Mouse (Mus musculus): ENCODE data around the gene Gmpr. TPM values are rescaled to one million over a fixed set of nuclear protein-coding genes. Genes with fewer than 3 reads are reported as not detected.

Gmpr gene
- polyA plus RNA-seq, 1 experiment from 2014 or later: 39.3 TPM

GRCm38 (mm10) chr13:45577784-45578183 lies 70.5 kb downstream of the Gmpr start:
- Histone ChIP-seq H3K4me1 (peaks cover 13% of the 10 kb centered on the region; the same call in 1 of the 2 replicates), H3K27ac (replicated peaks) (no peak overlapping the region)

GRCm38 (mm10) chr13:45579751-45580150 lies 72.5 kb downstream of the Gmpr start:
- Histone ChIP-seq H3K4me3 (replicated peaks) (no peak overlapping the region), H3K9me3 (replicated peaks) (no peaks in the 10 kb centered on the region), H3K27me3 (no peaks in the 10 kb centered on the region), H3K27ac (replicated peaks) (no peak overlapping the region), H3K4me2 (replicated peaks) (no peak overlapping the region), H3K36me3 (no peaks in the 10 kb centered on the region), H3K9ac (no peak overlapping the region), H3K4me1 (peaks cover 13% of the 10 kb centered on the region; the same call in 1 of the 2 replicates)
- no peak for ATAC-seq (ENCODE audit: insufficient number of reproducible peaks, low FRiP score, low TSS enrichment, low read depth)
- 81% methylated on average over 3 of the region's 3 CpGs for WGBS

More at GRCm38 (mm10) chr13:45577784-45578183, 70.5 kb downstream of the Gmpr start:
- Histone ChIP-seq H3K36me3 (no peaks in the 10 kb centered on the region), H3K9me3 (replicated peaks) (no peaks in the 10 kb centered on the region), H3K27me3 (no peaks in the 10 kb centered on the region), H3K4me2 (replicated peaks) (no peak overlapping the region), H3K9ac (no peak overlapping the region), H3K4me3 (replicated peaks) (no peak overlapping the region)
- WGBS: 47% methylated on average over 2 of the region's 2 CpGs
- ATAC-seq (ENCODE audit: insufficient number of reproducible peaks, low FRiP score, low TSS enrichment, low read depth): peak; percentile 58; the same call in 1 of the 2 replicates

- Histone ChIP-seq H3K27me3 (no peaks in the 10 kb centered on the region), H3K36me3 (no peaks in the 10 kb centered on the region), H3K4me2 (replicated peaks) (peak overlapping the region; percentile 15; the same call in 1 of the 2 replicates), H3K9me3 (replicated peaks) (no peaks in the 10 kb centered on the region), H3K9ac (no peak overlapping the region), H3K4me3 (replicated peaks) (no peak overlapping the region), H3K4me1 (peaks cover 6% of the 10 kb centered on the region; the same call in 1 of the 2 replicates), H3K27ac (replicated peaks) (peak overlapping the region; percentile 56)
- 43% methylated on average over 12 of the region's 12 CpGs for WGBS
- no peak for ATAC-seq (ENCODE audit: insufficient number of reproducible peaks, low FRiP score, low TSS enrichment, low read depth)
Measured at GRCm38 (mm10) chr13:45582294-45582693, 75.0 kb downstream of the Gmpr start.

- H3K9me3 ChIP-seq (replicated peaks): no peaks in the 10 kb centered on the region
- no peak overlapping the region for H3K9ac ChIP-seq
- no peaks in the 10 kb centered on the region for H3K4me1 ChIP-seq
- WGBS: 79% methylated on average over 5 of the region's 5 CpGs
- H3K36me3 ChIP-seq: no peaks in the 10 kb centered on the region
- no peak overlapping the region for H3K4me2 ChIP-seq (replicated peaks)
- H3K27ac ChIP-seq (replicated peaks): peak overlapping the region; percentile 56; the same call in 1 of the 2 replicates
- H3K4me3 ChIP-seq (replicated peaks): no peak overlapping the region
- ATAC-seq (ENCODE audit: insufficient number of reproducible peaks, low FRiP score, low TSS enrichment, low read depth): no peak
- no peaks in the 10 kb centered on the region for H3K27me3 ChIP-seq
Measured at GRCm38 (mm10) chr13:45583061-45583460, 75.8 kb downstream of the Gmpr start.

GRCm38 (mm10) chr13:45590898-45591297 lies 83.7 kb downstream of the Gmpr start:
- Histone ChIP-seq H3K27ac (replicated peaks) (no peak overlapping the region), H3K4me1 (no peaks in the 10 kb centered on the region; the same call in 1 of the 2 replicates), H3K27me3 (no peaks in the 10 kb centered on the region), H3K36me3 (no peaks in the 10 kb centered on the region), H3K4me3 (replicated peaks) (no peak overlapping the region), H3K4me2 (replicated peaks) (no peak overlapping the region), H3K9me3 (replicated peaks) (no peaks in the 10 kb centered on the region), H3K9ac (no peak overlapping the region)
- no peak for ATAC-seq (ENCODE audit: insufficient number of reproducible peaks, low FRiP score, low TSS enrichment, low read depth)

GRCm38 (mm10) chr13:45593914-45594313 lies 86.7 kb downstream of the Gmpr start:
- no peak overlapping the region for H3K27ac ChIP-seq (replicated peaks)
- H3K36me3 ChIP-seq: no peaks in the 10 kb centered on the region
- H3K4me3 ChIP-seq (replicated peaks): no peak overlapping the region
- H3K9me3 ChIP-seq (replicated peaks): no peaks in the 10 kb centered on the region
- H3K27me3 ChIP-seq: no peaks in the 10 kb centered on the region
- no peak overlapping the region for H3K4me2 ChIP-seq (replicated peaks)
- H3K9ac ChIP-seq: no peak overlapping the region
- no peak for ATAC-seq (ENCODE audit: insufficient number of reproducible peaks, low FRiP score, low TSS enrichment, low read depth)
- no peaks in the 10 kb centered on the region; the same call in 1 of the 2 replicates for H3K4me1 ChIP-seq
- 29% methylated on average over 1 of the region's 1 CpGs for WGBS

- WGBS: 62% methylated on average over 7 of the region's 7 CpGs
Measured at GRCm38 (mm10) chr13:45595416-45595815, 88.2 kb downstream of the Gmpr start.

GRCm38 (mm10) chr13:45599831-45600230 lies 92.6 kb downstream of the Gmpr start:
- H3K27ac ChIP-seq (replicated peaks): no peak overlapping the region
- no peaks in the 10 kb centered on the region; the same call in 1 of the 2 replicates for H3K4me1 ChIP-seq
- H3K4me3 ChIP-seq (replicated peaks): no peak overlapping the region
- H3K36me3 ChIP-seq: no peaks in the 10 kb centered on the region
- ATAC-seq (ENCODE audit: insufficient number of reproducible peaks, low FRiP score, low TSS enrichment, low read depth): no peak
- H3K27me3 ChIP-seq: no peaks in the 10 kb centered on the region
- 93% methylated on average over 2 of the region's 2 CpGs for WGBS
- H3K9me3 ChIP-seq (replicated peaks): no peaks in the 10 kb centered on the region
- H3K4me2 ChIP-seq (replicated peaks): no peak overlapping the region
- H3K9ac ChIP-seq: no peak overlapping the region

More at GRCm38 (mm10) chr13:45595416-45595815, 88.2 kb downstream of the Gmpr start:
- Histone ChIP-seq H3K27ac (replicated peaks) (no peak overlapping the region), H3K4me2 (replicated peaks) (no peak overlapping the region), H3K36me3 (no peaks in the 10 kb centered on the region), H3K9me3 (replicated peaks) (no peaks in the 10 kb centered on the region), H3K9ac (no peak overlapping the region), H3K4me1 (no peaks in the 10 kb centered on the region; the same call in 1 of the 2 replicates), H3K27me3 (no peaks in the 10 kb centered on the region), H3K4me3 (replicated peaks) (no peak overlapping the region)
- no peak for ATAC-seq (ENCODE audit: insufficient number of reproducible peaks, low FRiP score, low TSS enrichment, low read depth)

- H3K9me3 ChIP-seq (replicated peaks): no peaks in the 10 kb centered on the region
- no peaks in the 10 kb centered on the region for H3K36me3 ChIP-seq
- no peak overlapping the region for H3K27ac ChIP-seq (replicated peaks)
- H3K9ac ChIP-seq: no peak overlapping the region
- no peak for ATAC-seq (ENCODE audit: insufficient number of reproducible peaks, low FRiP score, low TSS enrichment, low read depth)
- WGBS: 52% methylated on average over 6 of the region's 6 CpGs
- H3K4me3 ChIP-seq (replicated peaks): no peak overlapping the region
- H3K4me2 ChIP-seq (replicated peaks): no peak overlapping the region
- H3K4me1 ChIP-seq: no peaks in the 10 kb centered on the region; the same call in 1 of the 2 replicates
- no peaks in the 10 kb centered on the region for H3K27me3 ChIP-seq
Measured at GRCm38 (mm10) chr13:45600443-45600842, 93.2 kb downstream of the Gmpr start.

Other genes with a start within 250 kb of the Gmpr start
- gene Mylip, start 117.7 kb upstream of the Gmpr start, polyA plus RNA-seq (2015; fragmentation: Nextera tagmentation; extraction: Ambion mirVana): 35.2 and 36.1 TPM in 2 replicates

All from embryonic facial prominence, embryonic 15.5 days (tissue).